Mouse (Mus musculus): ENCODE data around the gene Rhoa.
"Not testable (repeated sequence)": the region's sequence is repeated elsewhere in the genome, so short reads cannot be mapped to it uniquely, and the experiment has no call there.

Rhoa gene

GRCm38 (mm10) chr9:108305629-108306520 is at the start of gene Rhoa, which contains the start of gene Tcta:
Gene Rhoa, plus strand, starts transcription at chr9:108306129.
Gene Tcta, minus strand, starts transcription at chr9:108306160.
- in situ Hi-C loops (cut with MboI; ENCODE audit: low pct_unique_long_range_greater_than_20kb in 1 of 2, low sequenced_read_pairs in 2 of 2, unreplicated experiment in 1 of 2) = no loop called here

DNA sequence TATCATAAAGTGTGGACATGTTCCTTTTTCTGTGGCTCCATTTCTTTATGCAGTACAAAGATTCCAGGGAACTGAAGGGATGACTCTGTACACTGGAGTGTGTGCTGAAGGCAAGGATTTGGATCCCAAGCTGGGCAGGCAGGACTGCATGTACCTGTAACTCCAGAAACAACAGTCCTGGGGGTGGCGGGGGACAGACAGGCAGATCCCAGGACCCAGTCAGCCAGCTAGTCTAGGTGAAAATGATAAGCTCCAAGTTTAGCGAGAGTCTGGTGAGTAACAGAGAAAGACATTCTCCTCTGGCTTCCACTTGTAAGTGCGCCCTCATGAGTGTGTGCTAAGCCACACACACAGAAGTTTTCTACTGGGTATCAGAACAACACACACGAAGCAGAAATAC is 45.4 kb upstream of the Rhoa start:
- in situ Hi-C loops (cut with MboI; ENCODE audit: low pct_unique_long_range_greater_than_20kb in 1 of 2, low sequenced_read_pairs in 2 of 2, unreplicated experiment in 1 of 2) = no loop called here

GRCm38 (mm10) chr9:108261865-108262264 is 44.1 kb upstream of the Rhoa start:
- in situ Hi-C loops (cut with MboI; ENCODE audit: low pct_unique_long_range_greater_than_20kb in 1 of 2, low sequenced_read_pairs in 2 of 2, unreplicated experiment in 1 of 2) = no loop called here

- in situ Hi-C loops (cut with MboI; ENCODE audit: low pct_unique_long_range_greater_than_20kb in 1 of 2, low sequenced_read_pairs in 2 of 2, unreplicated experiment in 1 of 2) = no loop called here
Observed at GRCm38 (mm10) chr9:108262494-108263049, 43.4 kb upstream of the Rhoa start.

- in situ Hi-C loops (cut with MboI; ENCODE audit: low pct_unique_long_range_greater_than_20kb in 1 of 2, low sequenced_read_pairs in 2 of 2, unreplicated experiment in 1 of 2) = no loop called here
Observed at GRCm38 (mm10) chr9:108263131-108263681, 42.7 kb upstream of the Rhoa start.

DNA sequence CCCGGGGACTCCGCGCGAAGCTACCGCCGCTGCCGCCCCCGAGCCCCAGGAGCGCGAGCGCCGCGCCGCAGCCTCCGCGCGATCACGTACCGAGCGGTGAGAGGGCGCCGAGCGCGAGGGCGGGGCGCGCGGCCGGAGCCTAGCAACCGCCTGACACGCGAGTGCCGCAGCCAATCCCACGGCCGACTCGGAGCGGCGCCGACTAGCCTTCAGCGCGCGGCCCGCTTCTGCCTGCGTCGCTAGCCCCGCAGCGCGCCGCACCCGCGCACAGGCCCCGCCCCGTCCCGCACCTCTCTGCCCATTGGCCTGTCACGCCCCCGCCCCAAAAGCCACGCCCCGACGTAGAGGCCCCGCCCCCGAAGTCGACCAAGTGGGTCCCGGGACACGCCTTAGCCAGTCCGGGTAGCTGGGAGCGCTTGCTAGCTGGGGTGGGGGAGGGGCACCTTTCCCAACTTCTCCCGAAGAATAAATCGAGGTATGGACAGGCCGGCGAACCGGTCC is 42.2 kb upstream of the Rhoa start, which contains the start of gene Dag1:
TSS of gene Dag1 (minus strand) at position 269 of the 501 bp plus-strand sequence.
- in situ Hi-C loops (cut with MboI; ENCODE audit: low pct_unique_long_range_greater_than_20kb in 1 of 2, low sequenced_read_pairs in 2 of 2, unreplicated experiment in 1 of 2) = no loop called here

DNA sequence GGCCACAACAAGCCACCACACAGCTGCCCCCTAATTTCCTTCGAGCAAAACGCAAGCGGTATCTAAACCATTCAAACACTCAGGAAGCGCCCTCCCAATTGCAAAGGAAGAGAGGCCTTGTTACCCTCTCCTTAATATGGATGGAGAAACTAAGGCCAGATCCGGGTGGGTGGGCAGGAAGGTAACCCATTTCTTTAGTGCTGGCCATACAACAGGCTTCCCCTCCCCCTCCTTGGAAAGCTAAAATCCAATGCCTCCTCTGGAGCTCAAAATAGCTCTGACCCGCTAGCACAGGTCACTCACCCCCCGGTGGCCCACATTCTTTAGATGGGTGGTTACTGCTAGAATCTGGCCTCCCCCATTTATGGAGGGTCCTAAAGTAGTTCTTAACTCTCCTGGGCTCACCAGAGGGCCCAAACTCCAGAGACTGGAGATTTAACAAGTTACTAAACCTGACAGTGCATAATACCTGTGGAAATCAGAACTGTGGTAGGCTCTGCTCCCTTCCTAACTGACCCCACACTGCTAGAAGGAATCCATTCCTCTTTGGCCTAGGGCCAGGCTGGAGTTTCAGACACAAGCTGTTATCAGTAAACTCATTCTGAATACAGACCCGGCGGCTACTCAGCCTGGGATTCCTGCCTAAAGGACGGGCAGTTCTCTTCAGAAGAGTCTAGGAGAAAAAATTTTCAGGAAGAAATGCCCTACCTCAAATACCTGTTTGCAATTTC is 41.6 kb upstream of the Rhoa start:
- in situ Hi-C loops (cut with MboI; ENCODE audit: low pct_unique_long_range_greater_than_20kb in 1 of 2, low sequenced_read_pairs in 2 of 2, unreplicated experiment in 1 of 2) = no loop called here

DNA sequence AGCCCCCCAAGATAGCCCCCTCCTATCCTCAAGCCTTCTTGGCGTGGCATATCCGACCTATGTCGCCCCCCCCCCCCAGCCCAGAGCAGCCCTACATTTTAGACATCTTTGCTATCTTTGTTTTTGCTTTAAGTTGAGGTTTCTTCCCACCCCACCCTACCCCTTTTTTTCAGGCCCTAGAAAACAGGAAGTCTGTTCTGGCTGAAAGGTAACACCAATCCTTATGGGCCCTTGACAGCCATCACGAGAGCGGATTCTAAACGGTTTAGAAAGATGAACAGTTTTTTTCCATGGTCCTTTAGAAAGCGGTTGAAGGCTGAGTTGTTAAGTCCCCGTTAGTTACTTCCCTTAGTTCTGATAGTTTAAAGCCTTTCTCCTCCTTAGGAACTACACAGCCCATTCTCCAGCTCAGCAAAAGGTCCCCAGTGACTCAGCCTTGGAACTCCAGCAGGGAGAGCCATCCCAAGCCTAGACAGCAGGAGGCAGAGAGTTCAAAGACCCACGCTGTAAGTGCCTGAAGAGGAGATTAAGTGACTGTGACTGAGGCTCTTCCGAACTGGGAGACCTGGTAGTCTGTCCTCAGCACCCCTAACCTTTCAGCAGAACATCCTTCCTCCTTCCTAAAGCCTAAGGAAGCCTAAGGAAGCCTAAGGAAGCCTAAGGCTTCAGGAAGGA is 39.5 kb upstream of the Rhoa start:
- in situ Hi-C loops (cut with MboI; ENCODE audit: low pct_unique_long_range_greater_than_20kb in 1 of 2, low sequenced_read_pairs in 2 of 2, unreplicated experiment in 1 of 2) = no loop called here

GRCm38 (mm10) chr9:108267691-108268090 is 38.2 kb upstream of the Rhoa start:
- in situ Hi-C loops (cut with MboI; ENCODE audit: low pct_unique_long_range_greater_than_20kb in 1 of 2, low sequenced_read_pairs in 2 of 2, unreplicated experiment in 1 of 2) = no loop called here

DNA sequence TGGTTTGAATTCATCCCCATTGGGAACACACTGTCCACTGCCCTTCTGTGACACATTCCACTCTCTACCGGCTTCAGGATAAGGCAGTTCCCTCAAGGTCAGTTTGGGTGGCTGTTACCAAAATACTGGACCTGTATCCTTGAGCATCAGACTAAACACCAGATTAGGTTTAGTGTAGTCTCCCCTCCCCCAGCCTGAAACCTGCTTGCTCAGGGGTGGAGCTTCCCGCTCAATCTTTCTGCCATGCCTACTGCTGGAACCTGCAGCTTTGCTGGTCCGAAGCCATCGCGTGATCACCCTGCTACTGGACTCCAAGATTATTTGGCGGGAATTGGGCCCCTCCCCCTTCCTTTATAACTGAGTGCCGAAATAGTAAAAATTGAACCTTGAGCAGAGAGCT is 37.2 kb upstream of the Rhoa start:
- in situ Hi-C loops (cut with MboI; ENCODE audit: low pct_unique_long_range_greater_than_20kb in 1 of 2, low sequenced_read_pairs in 2 of 2, unreplicated experiment in 1 of 2) = not testable (repeated sequence)

DNA sequence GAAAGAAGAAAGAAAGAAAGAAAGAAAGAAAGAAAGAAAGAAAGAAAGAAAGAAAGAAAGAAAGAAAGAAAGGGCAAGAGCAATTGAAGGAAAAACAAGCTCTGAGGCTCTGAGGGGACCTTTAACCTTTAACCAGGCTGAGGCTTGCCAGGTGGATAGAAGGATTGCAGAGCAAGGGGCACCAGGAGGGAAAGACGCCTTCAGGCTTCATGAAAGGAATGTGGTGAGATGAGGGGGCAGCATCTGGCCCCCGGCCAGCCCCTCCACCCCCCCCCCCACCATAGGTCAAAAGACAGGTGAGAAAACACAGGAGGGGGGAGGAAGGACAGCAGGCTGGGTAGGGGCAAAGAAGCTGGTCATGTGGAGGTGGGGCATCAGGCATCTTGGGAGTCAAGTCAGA is 34.0 kb upstream of the Rhoa start:
- in situ Hi-C loops (cut with MboI; ENCODE audit: low pct_unique_long_range_greater_than_20kb in 1 of 2, low sequenced_read_pairs in 2 of 2, unreplicated experiment in 1 of 2) = loop anchor here in 1 of 2 experiments (10.0 kb wide), 1 partner anchor 137 kb away; no protein-coding TSS in a partner anchor

- in situ Hi-C loops (cut with MboI; ENCODE audit: low pct_unique_long_range_greater_than_20kb in 1 of 2, low sequenced_read_pairs in 2 of 2, unreplicated experiment in 1 of 2) = loop anchor here in 1 of 2 experiments (10.0 kb wide), 1 partner anchor 138 kb away; no protein-coding TSS in a partner anchor
Observed at GRCm38 (mm10) chr9:108272691-108273090, 33.2 kb upstream of the Rhoa start.

GRCm38 (mm10) chr9:108273485-108273884 is 32.4 kb upstream of the Rhoa start:
- in situ Hi-C loops (cut with MboI; ENCODE audit: low pct_unique_long_range_greater_than_20kb in 1 of 2, low sequenced_read_pairs in 2 of 2, unreplicated experiment in 1 of 2) = loop anchor here in 1 of 2 experiments (10.0 kb wide), 1 partner anchor 139 kb away; no protein-coding TSS in a partner anchor

- in situ Hi-C loops (cut with MboI; ENCODE audit: low pct_unique_long_range_greater_than_20kb in 1 of 2, low sequenced_read_pairs in 2 of 2, unreplicated experiment in 1 of 2) = loop anchor here in 1 of 2 experiments (5.0 to 10.0 kb wide), 2 partner anchors 72 to 140 kb away; no protein-coding TSS in a partner anchor
Observed at GRCm38 (mm10) chr9:108274476-108275330, 31.2 kb upstream of the Rhoa start.

DNA sequence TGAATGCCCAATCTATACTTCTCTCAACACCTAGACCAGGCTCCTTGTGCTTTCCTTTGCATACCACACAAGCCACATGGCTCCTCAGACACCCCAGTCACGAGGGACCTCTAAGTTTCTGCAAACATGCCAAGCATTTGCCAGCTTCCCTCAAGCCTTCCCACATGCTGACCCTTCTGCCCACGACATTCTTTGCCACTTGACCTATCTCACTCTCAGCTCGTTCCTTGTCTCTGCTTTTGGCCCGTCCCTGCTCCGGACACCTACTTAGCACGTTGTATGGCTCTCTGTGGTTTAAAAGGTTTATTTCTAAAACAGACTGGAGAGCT is 30.6 kb upstream of the Rhoa start:
- in situ Hi-C loops (cut with MboI; ENCODE audit: low pct_unique_long_range_greater_than_20kb in 1 of 2, low sequenced_read_pairs in 2 of 2, unreplicated experiment in 1 of 2) = loop anchor here in 1 of 2 experiments (5.0 to 10.0 kb wide), 2 partner anchors 73 to 140 kb away; no protein-coding TSS in a partner anchor

- in situ Hi-C loops (cut with MboI; ENCODE audit: low pct_unique_long_range_greater_than_20kb in 1 of 2, low sequenced_read_pairs in 2 of 2, unreplicated experiment in 1 of 2) = loop anchor here in 1 of 2 experiments (5.0 to 10.0 kb wide), 2 partner anchors 77 to 144 kb away; no protein-coding TSS in a partner anchor
Observed at GRCm38 (mm10) chr9:108278697-108279450, 27.1 kb upstream of the Rhoa start.

Measured in mouse embryonic stem cell (cell line).